Mouse (Mus musculus): ENCODE results near the gene Nod1.

The Nod1 gene

DNA sequence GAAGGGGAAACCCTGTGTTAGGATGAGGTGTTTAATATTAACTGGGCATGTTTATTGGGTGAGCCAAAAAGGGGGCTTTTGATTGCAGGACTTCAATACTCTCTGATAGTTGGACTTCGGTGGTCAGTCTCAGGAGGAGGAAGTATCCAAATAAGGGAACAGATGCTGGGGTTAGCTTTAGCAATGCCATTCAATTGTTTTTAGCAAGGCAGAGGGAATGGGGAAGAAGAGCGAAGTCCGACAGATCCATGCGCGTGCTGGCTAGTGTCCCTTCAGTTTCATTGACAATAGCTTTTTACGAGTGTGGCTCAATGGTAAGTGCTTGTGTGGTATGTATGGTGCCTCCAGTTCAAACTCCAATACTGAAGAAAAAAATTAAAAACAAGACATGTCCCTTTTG lies 31.3 kb downstream of the Nod1 start:
- no peak for DNase-seq (ENCODE audit: low read depth in 2 of 2, low spot score in 2 of 2)

DNA sequence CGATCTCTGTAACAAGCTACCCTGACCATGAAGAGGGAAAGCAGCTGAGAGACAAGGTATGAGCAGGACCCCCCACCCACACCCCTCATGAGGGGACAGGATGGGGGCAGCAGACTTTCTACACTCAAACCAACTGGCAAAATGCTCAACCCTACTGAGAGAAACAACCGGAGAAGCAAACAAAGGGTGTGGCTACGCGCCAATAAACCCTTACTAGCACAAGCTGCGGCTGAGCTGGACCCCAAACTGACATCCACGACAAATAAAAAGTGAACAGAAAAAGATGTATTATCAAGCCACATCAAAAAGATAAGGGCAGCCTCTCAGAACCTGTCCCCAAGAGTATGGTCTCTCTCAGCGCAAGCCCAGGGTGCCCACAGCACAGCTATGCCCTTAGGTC lies 32.3 kb downstream of the Nod1 start:
- DNase-seq (ENCODE audit: low read depth in 2 of 2, low spot score in 2 of 2), result no peak

DNA sequence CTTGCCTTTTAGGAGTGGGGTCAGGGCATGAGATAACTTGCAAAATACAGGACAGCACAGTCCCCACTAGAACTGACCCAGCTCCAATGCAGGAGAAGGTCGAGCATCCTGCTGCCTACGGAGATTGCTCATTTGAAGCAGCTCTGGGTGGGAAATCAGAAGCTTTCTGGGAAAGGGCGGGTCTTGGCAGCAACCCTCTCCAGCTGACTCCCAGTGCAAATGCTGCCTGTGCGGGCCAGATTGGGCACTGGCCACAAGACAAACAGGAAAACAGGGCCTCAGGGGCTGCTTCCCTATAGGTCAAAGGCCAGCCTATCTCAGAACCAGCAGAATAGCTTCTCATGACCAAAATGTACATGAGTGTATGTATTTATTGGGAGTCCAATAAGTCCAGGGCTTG lies 32.8 kb downstream of the Nod1 start:
- DNase-seq (ENCODE audit: low read depth in 2 of 2, low spot score in 2 of 2), result no peak

DNA sequence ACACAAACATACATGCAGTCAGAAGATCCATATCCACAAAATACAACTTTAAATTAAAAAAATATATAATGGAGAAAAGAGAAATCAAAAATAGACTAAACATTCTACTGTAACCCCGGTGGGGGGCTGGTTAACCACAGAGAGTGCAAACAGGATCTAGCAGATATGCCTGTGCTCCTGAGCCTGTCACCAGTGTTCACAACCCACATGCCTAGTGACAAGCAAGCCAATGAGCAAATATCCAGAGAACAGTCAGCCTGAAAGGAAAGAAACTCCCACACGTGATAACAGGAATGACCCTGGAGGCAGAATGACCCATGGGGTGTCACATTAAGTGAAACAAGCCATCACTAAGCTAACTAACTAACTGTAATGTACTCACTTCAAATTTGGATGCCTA lies 35.9 kb downstream of the Nod1 start:
- DNase-seq (ENCODE audit: low read depth in 2 of 2, low spot score in 2 of 2), result peak in 1 of 2 experiments; percentile 29

DNA sequence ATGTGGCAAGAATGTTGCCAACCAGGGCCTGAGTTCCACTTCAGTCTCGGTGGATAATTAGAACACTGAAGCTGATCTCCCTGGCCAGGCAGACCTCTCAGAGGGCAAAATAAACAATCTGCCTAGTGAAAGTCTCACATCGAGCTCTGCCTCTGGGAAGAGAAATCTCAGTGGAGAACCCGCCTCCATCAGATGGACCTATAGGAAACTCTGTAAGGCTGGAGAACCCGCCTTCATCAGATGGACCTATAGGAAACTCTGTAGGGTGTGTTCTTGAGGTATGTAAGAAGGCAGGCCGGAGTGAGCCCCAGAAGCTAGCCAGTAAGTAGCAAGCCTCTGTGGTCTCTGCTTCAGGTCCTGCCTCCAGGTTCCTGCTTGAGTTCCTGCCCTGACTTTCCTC lies 37.5 kb downstream of the Nod1 start:
- DNase-seq (ENCODE audit: low read depth in 2 of 2, low spot score in 2 of 2), result no peak

DNA sequence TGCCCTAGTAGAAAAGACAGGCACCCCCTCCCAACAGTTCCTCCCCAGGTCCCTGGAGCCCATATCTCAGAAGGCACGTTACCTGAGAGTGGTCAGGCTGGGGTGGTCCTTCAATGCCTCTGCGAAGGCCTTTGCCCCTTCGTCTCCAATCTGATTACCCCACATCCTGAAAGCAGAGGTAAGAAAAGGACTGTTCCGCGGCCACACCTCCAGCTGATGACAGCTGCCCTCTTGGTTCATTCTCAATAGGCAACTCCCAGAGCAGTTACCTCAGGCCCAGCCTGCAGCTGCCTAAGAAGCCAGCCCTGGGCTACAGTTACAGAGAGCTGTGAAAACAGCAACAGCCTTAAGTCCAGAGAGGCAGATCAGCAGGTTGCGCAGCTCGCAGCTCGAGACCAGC lies 38.1 kb downstream of the Nod1 start:
- no peak for DNase-seq (ENCODE audit: low read depth in 2 of 2, low spot score in 2 of 2)

DNA sequence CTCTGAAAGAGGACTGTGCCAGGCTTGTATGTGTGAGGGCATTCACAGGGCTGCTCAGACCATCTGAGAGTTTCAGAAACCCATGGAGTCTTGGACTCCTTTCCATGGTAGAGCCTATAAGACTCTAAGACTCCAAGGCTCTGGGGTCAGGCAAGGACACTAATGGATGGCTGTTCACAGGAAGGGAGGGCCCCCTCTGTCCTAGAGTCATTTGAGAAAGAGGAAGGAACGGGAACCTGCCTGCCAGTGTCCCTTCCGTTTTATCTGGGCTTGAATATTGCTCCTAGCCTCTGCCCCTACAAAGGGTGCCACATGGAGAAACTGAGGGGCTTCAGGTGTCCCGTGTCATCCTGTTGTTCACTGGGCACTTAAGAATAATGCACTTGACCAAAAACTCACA lies 38.5 kb downstream of the Nod1 start:
- no peak for DNase-seq (ENCODE audit: low read depth in 2 of 2, low spot score in 2 of 2)

DNA sequence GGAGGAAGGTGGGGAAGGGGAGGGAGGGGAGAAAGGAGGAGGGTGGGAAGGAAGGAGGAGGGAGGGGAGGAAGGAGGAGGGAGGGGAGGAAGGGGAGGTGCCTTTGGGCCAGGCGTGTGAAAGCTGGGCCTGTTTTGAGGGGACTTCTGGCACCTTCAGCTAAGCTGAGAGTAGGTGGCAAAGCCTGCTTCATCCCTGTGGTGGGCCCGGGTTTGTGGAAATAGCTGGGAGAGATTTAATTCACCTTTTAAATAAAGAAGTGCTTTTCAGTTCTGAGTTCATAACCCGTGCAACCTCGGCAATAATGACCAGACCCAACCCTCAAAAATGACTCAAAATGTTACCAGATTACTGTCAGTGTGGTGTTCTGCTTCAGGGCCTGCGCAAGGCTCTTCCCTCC lies 39.2 kb downstream of the Nod1 start:
- no peak for DNase-seq (ENCODE audit: low read depth in 2 of 2, low spot score in 2 of 2)

DNA sequence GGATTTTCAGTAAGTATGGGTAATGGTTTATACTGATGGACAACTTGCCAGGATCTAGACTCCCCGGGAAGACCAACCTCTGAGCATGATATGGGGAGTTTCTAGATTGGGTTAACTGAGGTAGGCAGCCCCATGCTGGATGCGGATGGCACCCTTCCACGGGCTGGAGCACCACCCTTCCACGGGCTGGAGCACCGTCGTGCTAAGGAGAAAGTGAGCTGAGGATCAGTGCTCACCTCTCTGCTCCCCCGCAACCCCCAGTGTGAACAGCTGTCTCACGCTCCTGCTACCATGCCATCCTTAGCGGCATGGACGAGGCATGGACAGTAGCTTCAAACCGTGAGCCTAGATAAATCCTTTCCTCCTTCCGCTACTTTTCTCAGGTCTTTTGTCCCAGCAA lies 39.9 kb downstream of the Nod1 start:
- DNase-seq (ENCODE audit: low read depth in 2 of 2, low spot score in 2 of 2), result no peak

DNA sequence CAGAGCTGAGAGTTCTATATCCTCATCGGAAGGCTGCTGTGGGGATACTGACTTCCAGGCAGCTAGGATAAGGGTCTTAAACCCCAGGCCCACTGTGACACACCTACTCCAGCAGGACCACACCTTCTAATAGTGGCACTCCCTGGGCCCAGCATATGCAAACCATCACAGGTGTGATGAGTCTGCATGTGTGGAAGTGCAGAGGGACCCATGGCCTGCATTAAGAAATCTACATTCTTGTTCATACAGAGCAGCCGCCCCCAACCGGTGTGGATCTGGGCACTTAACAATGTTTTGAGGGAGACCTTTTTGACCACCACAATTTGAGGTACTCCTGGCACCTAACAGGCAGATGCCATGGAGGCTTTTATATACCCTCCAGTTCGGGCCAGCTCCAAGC lies 40.8 kb downstream of the Nod1 start:
- no peak for DNase-seq (ENCODE audit: low read depth in 2 of 2, low spot score in 2 of 2)

DNA sequence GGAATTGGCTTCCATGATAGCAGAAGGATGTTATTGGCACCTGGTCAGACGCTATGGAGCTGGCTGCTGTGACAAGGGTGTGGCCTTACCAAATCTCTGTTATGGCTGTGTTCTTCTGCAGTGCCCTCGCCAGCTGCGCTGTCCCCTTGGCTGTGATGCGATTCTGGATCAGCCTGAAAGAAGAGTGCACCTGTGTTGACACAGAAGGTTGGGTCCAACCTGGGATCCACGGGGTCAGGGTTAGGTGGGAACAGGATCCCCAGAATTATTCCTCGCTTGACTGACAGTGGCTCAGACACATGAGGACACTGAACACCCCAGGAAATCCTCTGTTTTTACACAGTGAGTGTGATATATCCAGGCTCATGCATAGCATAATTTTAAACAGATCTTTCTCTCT lies 44.5 kb downstream of the Nod1 start:
- DNase-seq (ENCODE audit: low read depth in 2 of 2, low spot score in 2 of 2), result no peak

DNA sequence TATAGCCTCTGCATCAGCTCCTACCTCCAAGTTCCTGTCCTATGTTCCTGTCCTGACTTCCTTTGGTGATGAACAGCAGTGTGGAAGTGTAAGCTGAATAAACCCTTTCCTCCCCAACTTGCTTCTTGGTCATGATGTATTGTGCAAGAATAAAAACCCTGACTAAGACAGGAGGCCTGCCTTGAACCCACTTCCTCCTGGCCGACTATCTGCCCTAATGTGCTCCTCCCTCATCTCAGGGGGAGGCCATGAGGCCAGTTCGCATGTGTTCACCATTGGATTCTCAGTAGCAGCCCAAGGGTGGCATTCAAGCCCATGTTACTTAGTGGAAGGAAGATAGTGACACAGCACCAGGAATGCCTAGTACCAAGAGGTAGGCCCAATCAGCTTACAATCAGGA lies 45.5 kb downstream of the Nod1 start:
- DNase-seq (ENCODE audit: low read depth in 2 of 2, low spot score in 2 of 2), result no peak

DNA sequence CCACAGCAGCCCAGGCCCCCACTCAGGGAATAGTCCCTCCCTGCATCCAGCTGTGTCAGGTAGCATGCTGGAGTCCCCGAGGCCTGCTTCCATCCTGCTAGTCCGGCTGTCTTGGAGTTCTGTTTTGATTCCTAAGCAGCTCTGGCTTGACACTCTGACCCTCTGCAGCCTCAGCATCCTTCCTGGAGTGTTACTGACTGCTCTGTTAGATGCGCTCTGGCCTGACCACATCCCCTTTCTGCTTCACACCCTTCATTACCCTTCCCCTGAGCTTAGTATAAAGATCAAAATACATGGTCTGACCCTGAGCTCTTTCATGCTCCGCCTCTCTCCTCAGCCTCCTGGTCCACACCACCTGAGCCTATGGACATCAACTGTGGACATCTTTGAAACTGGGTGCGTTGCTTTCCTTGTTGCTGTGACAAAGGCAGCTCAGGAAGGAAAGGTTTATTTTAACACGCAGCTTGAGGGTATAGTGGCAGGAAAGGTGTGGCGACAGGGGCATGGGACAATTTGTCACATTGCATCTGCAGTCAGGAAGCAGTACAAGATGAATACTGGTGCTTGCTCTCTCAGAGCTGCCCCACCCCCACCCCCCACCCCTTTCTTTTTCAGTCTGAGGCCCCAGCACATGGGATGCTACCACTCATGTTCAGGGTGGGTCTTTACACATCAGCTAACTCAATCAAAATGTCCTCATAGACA lies 46.5 kb downstream of the Nod1 start:
- no peak for DNase-seq (ENCODE audit: low read depth in 2 of 2, low spot score in 2 of 2)

DNA sequence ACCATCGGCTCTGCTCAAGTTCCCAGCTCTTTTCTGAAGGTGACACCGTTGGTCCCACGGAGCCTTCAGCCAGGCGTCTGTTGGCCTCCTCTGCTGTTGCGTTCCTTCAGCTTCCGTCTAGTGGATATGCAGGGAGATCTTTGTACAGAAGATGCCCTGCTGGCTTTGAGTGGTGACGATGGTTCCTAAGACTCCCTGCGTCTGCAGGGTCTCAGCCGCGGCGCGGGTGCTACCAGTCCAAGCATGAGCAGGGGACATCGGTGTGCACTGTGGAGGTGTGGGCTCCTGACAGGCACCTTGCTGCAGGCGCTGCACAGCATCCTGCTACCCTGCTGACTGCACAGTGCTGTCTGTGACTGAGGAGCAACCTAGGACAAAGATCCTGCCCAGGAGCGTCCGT lies 47.9 kb downstream of the Nod1 start:
- DNase-seq (ENCODE audit: low read depth in 2 of 2, low spot score in 2 of 2), result no peak

DNA sequence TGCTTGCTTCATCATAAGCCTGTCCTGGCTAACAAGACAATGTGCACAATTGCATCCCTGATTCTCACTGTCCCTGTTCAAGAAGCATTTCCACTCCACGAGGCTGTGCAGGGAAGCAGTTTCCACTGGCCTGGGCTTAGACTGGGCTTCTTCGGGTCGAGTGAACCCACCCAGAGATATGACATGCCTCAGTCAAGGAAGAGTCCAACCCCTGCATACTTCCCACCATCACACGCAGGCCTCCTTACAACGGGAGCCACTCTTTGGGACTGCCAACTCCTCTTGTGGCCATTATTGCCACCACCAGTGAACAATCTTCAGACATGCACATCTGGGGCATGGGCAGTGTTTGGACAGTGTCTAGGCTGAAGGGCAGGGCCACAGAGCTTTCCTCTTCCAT lies 53.9 kb downstream of the Nod1 start:
- no peak for DNase-seq (ENCODE audit: low read depth in 2 of 2, low spot score in 2 of 2)

DNA sequence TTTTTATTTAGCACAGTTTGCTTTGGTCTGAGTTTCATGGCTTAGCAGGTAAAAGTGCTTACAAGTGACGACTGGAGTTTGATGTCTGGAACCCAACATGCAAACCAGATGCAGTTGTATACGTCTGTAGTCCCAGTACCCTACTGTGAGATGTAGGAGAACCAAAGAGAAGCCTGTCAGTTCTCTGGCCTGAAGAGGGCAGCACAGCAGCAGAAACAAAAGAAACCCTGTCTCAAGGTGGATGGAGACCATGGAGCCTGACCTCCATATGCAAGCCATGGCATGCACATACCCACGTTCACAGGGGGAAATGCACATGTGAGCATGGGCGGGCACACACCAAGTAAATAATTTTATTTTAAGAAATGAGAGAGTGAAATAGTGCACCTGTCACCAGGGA lies 54.9 kb downstream of the Nod1 start:
- DNase-seq (ENCODE audit: low read depth in 2 of 2, low spot score in 2 of 2), result peak; percentile 37 to 60

DNA sequence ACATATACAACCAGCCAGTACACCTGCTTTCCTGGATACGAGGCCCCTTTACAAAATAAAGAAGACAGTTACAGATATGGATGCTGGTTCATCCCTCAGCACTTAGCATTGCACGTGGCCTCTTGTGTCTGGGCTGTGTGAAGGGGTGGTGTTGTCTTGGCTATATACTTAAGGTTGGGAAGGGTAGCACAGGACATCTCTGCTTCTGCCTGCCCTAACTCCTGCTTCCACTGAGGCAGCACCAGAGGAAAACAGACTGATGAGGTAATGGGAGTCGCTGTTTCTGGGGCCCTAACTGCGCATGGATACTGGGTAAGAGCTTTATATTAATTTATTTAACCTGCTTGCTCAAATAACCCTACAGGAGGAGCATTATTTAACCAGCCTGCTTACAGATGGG lies 55.5 kb downstream of the Nod1 start:
- DNase-seq (ENCODE audit: low read depth in 2 of 2, low spot score in 2 of 2), result no peak

DNA sequence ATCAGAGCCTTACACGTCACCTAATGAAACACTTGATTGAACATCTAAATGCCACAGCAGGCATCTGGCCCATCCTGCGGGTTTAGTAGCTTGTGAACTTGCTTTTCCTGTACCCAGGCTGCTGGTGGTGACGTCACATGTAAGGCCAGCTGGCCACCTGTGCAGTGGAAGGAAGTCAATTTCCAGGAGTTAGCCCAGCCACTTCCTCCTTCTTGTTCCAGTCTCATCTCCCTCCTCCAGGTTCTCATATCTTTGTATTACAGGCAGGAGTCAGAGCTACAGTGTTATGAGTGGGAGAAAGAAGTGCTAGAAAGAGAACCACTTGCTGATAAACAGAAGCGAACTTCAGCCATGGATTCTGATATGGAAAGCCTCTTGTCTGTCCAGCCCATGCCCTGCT lies 56.2 kb downstream of the Nod1 start:
- DNase-seq (ENCODE audit: low read depth in 2 of 2, low spot score in 2 of 2), result no peak

DNA sequence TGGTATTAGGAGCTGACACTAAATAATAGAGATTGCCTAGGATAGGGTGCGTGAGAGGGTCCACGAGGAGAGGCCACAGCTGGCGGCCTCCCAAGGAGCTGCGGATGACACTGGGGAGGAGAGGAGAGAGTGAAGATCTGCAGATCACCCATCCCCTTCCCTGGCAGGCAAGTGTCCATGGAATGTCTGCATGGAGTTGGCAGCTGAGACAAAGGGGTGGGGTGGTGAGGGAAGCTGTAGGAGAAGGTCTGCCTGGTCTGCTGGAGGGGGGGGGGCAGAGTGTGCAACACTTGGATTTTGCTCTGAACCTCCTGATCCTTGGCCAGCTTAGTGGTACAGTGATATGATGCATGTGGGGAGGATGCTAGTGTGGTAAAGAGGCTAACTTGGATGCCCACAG lies 57.4 kb downstream of the Nod1 start:
- no peak for DNase-seq (ENCODE audit: low read depth in 2 of 2, low spot score in 2 of 2)

DNA sequence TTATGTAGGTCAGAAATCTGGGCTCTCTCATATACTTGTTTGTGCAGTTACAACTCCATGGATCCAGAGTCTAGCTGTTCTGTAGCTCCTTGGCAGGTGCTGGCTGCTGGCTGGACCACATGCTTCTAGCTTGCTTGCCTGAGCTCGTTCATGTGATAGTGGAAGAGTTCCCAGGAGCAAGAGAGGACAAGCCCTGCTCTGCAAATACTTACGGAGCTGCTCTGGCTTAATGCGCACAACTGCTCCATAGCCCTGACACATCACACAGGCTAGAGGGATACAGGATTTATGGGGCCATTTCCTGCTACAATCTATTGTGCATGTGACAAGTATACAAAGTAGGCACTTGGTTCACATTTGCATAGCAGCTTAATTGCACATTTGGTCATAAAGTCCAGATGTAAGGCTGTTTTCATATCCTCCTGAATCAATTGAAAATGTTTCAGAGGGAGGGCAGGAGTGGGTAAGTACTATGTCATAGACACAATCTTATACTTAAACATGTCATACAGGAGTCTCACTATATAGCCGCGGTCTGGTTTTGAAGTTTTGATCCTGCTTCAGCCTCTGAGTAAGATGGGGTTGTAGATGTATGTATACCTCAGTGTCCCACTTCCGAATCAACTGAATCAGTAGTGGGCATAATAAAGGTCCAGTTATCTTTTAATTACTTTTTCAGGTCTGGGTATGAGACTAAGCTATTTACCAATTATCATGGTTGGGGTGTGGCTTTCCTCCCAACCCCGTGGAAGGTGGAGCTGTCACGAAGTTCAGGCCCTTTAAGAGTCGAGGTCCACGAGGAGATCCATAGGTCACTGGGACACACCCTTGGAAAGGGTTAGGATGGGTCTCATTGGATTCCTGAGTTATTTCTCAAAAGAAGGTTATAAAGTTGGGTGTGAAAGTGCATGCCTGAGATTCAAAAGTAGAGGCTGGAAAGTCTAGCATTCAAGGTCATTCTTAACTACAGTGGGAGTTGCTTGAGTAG lies 66.1 kb downstream of the Nod1 start:
- no peak for DNase-seq (ENCODE audit: low read depth in 2 of 2, low spot score in 2 of 2)

DNA sequence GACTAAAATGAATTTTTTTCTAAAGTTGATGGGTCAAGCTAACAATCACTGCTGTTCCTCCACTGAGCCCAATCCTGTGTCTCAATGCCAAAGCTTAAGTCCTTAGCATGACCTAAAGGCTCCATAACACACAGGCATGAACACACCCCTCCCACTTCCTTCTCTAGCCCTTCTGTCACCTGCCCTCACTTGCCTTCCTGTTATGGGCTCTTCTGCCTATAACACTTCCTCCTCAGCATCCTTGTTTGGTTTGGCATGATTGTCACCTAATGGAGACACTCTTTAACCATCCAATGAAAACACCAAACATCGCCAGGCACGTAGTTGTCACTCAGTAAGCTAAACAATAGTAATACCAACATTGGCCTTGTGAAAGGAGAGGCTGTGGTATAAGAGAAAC lies 69.9 kb downstream of the Nod1 start:
- DNase-seq (ENCODE audit: low read depth in 2 of 2, low spot score in 2 of 2), result no peak

DNA sequence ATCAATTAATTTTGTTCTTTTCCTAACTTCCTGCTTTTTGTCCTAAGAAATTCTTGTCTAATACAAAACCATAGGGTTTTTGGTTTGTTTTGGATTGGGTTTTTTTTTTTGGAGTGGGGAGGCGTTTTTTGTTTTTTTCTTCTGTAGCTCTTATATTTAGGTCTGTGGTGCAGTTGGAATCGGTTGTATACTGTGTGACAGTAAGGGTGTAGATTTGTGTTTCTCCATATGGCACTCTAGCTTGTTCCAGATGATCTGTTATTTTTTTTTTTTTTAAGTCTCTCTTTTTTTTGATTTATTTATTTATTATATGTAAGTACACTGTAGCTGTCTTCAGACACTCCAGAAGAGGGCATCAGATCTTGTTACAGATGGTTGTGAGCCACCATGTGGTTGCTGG lies 72.2 kb downstream of the Nod1 start:
- no peak for DNase-seq (ENCODE audit: low read depth in 2 of 2, low spot score in 2 of 2)

DNA sequence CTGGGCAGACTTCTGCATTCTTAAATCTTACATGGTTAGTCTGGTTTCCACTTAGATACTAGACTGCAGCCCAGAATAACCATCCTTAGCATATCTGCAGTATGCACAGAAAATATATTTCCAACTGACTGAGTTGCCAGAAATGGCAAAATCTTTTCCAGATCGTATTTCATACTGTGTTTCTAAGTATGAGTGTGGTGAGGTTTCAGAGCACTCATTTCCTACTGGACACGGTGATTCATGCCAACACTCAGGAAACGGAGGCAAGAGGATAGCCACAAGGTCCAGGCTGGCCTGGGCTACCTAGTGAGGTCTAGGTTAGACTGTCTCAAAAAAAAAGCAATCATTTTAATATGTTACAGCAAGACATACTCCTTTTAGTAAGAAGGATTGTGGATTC lies 81.0 kb downstream of the Nod1 start:
- no peak for DNase-seq (ENCODE audit: low read depth in 2 of 2, low spot score in 2 of 2)

All from CD8-positive naive resting alpha-beta T cell, adult 2 months (primary cell).